Mouse (Mus musculus) B cell, adult (primary cell): ENCODE data around the gene Olfr368. TPM values are rescaled to one million over a fixed set of nuclear protein-coding genes. Genes with fewer than 3 reads are reported as not detected.

Experiments used
- total RNA-seq: library from RNA; stranded (reverse); gene quantifications from 4 replicates; pipeline ENCODE4 v1.2.4, GENCODE M21; 2023; ENCODE audit not compliant: inconsistent age

Olfr368 gene
- total RNA-seq: not detected in 4 replicates

DNA sequence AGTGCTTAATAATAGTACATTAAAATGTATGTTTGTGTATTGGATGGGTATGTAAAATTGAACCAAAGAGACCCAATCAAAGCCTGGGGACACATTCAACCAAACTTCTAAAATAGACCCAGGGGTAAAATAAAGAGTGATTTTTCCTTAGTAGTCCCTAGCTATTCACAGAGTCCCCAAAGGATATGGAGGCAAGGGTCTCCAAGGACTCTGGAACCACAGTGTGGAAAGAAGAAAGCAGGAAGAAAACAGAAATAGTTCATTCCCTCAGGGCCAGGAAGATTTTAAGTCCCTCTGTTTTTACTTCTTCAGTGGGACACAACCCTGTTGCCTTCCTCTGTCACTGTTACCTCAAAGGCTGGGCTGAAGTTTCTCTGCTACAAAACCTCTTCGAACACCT, at the start of gene Olfr368:
Olfr368 (plus strand) TSS at position 301 of the 400 bp plus-strand sequence.

DNA sequence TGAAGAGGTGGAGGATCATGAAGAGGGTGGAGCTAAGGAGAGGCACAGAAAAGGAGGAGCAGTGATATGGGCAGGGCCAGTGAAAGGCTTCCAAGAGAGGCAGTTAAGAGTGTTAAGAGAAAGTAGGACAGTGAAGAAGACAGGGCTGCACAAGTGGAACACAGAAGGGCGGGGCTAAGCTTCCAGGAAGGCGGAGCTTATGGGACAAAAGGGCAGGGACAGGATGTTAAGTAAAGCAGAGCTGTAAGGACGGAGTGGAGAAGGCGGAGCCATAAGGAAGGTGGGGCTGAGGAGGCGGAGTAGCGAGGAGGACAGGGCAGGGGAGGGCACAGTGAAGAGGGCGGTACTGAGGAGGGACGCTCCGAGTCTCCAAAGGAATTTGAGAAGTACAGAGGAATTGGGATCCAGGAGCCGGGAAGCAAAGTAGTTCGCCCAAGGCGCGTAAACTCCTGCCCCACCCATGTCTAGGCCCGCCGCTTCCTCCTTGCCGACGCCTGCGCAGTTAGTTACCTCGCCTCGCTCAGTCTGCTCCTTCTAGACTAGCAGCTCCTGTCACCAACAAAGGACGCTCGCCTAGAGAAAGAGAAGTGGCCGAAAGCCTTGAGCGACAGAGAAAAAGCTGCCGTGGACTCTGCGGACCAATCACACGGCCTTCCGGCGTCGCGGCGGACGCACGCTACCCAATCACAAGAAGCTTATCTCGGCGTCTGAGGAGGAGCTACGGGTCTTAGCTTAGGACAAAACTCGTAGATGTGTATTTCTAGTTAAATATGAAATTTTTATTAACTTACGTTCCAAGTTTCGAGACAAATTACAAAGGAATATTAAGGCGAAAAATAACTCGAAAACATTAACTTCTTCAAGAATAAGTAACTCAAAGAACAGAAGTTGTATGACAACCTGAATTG, 32.6 kb downstream of the Olfr368 start, which contains the start of gene Pdcl:
Pdcl (minus strand) TSS at position 700 of the 908 bp plus-strand sequence.

Other genes starting within 250 kb of the Olfr368 start
- gene Olfr361, start 237.2 kb upstream of the Olfr368 start, total RNA-seq: not detected in 4 replicates
- not detected in 4 replicates for gene Olfr362, start 208.6 kb upstream of the Olfr368 start, total RNA-seq
- not detected in 4 replicates for gene Olfr364-ps1, start 187.2 kb upstream of the Olfr368 start, total RNA-seq
- 0.12 TPM in 1 of 4 replicates, not detected in the others for gene Olfr365, start 138.3 kb upstream of the Olfr368 start, total RNA-seq
- gene Olfr366, start 114.9 kb upstream of the Olfr368 start, total RNA-seq: not detected in 4 replicates
- gene Pdcl, start 32.8 kb downstream of the Olfr368 start, total RNA-seq: 32.3 to 37.8 TPM (median 35.4 TPM) in 4 replicates
- 51.5 to 67.3 TPM (median 60.0 TPM) in 4 replicates for gene Rc3h2, start 96.4 kb downstream of the Olfr368 start, total RNA-seq
- 2.9 to 6.4 TPM (median 4.5 TPM) in 4 replicates for gene Zbtb26, start 116.6 kb downstream of the Olfr368 start, total RNA-seq
- gene Zbtb6, start 116.7 kb downstream of the Olfr368 start, total RNA-seq: 16.1 to 18.5 TPM (median 17.5 TPM) in 4 replicates
- 44.7 to 50.4 TPM (median 47.4 TPM) in 4 replicates for gene Rabgap1, start 116.8 kb downstream of the Olfr368 start, total RNA-seq
- 2.4 to 3.5 TPM (median 2.7 TPM) in 4 replicates for gene Gpr21, start 189.8 kb downstream of the Olfr368 start, total RNA-seq